Mouse (Mus musculus): ENCODE measurements around the gene Egfl8. TPM values are rescaled to one million over a fixed set of nuclear protein-coding genes. Genes with fewer than 3 reads are reported as not detected.

Gene Egfl8
- polyA plus RNA-seq, 1 experiment from 2014 or later: 10.2 TPM

DNA sequence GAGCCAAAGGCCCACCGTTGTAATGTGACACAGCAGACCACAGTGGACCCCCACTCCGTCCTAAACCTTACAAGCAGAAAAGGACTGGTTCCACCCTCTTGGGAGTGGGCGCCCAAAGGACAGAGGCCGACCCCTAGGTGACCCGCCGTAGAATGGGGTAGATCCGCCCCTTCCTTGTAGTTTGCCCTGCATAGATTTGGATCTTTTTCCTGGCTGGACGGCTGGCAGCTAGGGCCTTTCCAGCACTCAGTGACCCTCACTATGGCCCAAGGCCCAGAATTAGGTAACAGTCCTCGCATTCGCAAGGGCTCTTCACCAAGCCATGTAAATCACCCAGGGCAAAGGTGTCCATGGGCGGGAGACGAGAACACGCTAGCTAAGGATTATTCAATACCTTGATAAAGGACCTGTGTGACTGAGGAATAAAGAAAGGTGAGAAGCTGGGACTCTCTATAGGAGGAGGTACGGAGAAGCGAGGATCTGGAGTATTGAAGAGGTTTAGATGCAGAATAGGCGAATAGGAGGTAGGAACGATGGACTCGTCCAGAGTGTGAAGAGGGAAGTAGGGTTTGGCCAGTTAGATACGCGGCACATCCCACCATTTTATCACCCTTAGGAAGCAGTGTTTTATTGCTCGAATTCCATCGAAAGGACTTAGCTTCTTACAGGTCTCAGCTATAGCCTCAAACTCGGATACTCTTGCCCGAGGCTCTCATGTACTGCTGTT is 11.1 kb downstream of the Egfl8 start:
- ATAC-seq (ENCODE audit: insufficient number of reproducible peaks, insufficient read depth, low FRiP score, low TSS enrichment, low read depth): no peak
- Histone ChIP-seq H3K9me3 (no peaks in the 10 kb centered on the region), H3K4me2 (peak overlapping the region; percentile 95), H3K4me1 (peaks cover 41% of the 10 kb centered on the region), H3K36me3 (peaks cover 29% of the 10 kb centered on the region), H3K27me3 (no peaks in the 10 kb centered on the region), H3K9ac (peak overlapping the region; percentile 92), H3K4me3 (peak overlapping the region; percentile 90), H3K27ac (peak overlapping the region; percentile 89)
- 16% methylated on average over 24 of the region's 24 CpGs for WGBS

GRCm38 (mm10) chr17:34604061-34604508 is 11.7 kb downstream of the Egfl8 start, which contains the start of gene Agpat1:
Gene Agpat1 (plus strand): TSS chr17:34604262.
- Histone ChIP-seq H3K9me3 (no peaks in the 10 kb centered on the region), H3K9ac (peak within 1 kb of the TSS; percentile 92), H3K4me1 (peaks cover 41% of the 10 kb centered on the region), H3K27ac (peak within 1 kb of the TSS; percentile 89), H3K36me3 (peaks cover 30% of the 10 kb centered on the region), H3K4me2 (peak within 1 kb of the TSS; percentile 95), H3K27me3 (no peaks in the 10 kb centered on the region), H3K4me3 (peak within 1 kb of the TSS; percentile 90)
- peak; percentile 84 for ATAC-seq (ENCODE audit: insufficient number of reproducible peaks, insufficient read depth, low FRiP score, low TSS enrichment, low read depth)
- under 1% methylated on average over 35 of the region's 35 CpGs for WGBS

DNA sequence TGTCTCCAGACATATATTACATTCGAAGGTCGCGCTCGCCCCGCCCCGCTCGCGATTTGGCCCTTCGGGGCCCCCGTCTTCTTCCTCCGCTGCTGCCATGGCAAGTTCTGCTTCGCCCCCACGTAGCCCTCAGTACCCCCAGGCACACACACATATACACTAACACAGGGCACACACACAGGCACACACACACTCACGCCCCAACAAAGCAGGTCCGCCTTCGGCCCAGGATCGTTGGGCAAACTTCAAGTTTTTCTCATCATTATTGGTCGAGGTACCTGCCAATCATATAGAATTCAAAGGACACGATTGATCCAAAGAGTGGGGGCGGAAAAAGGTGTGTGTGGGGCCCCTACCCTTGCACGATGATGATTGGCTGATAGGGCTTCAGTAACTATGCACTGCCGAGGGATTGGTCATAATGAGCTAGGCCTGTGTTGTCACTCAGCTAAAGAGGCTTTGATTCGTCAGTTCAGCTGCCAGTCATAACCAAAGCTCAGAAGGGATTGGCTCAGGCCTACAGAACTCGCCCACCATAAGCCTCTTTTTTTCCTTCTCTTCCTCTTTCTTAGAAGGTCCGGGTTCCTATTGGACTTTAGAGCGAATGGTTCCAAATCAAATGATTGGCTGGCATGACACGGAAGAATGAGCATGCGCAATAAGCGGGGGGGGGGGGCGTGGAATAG is 12.3 kb downstream of the Egfl8 start, which contains the start of gene Rnf5:
Gene Rnf5 (minus strand): TSS at position 316 of the 686 bp plus-strand sequence.
- peak within 1 kb of the TSS; percentile 90 for H3K4me3 ChIP-seq
- peak within 1 kb of the TSS; percentile 92 for H3K9ac ChIP-seq
- under 1% methylated on average over 30 of the region's 30 CpGs for WGBS
- no peaks in the 10 kb centered on the region for H3K27me3 ChIP-seq
- peak within 1 kb of the TSS; percentile 89 for H3K27ac ChIP-seq
- peaks cover 39% of the 10 kb centered on the region for H3K4me1 ChIP-seq
- H3K4me2 ChIP-seq: peak within 1 kb of the TSS; percentile 95
- H3K9me3 ChIP-seq: no peaks in the 10 kb centered on the region
- peaks cover 33% of the 10 kb centered on the region for H3K36me3 ChIP-seq
- peak; percentile 96 for ATAC-seq (ENCODE audit: insufficient number of reproducible peaks, insufficient read depth, low FRiP score, low TSS enrichment, low read depth)

DNA sequence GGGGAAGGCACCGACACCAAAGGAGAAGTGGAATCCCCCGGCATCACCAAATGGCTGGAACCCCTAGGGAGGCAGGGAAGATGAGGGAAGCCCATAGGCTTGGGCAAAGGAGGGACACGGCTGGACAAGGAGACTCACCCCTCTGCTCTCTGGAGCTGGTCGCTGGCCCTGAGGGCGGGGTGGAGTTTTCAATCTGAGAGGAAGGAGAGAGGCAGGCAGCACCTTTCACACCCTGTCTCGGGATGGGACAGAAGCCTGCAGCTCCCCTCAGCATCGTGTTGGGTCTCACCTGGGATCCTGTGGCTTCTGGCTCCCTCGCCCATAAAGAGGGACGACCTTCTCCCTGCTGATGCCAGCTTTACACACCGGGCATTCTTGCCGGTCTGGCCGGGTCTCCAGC is 14.0 kb downstream of the Egfl8 start:
- no peak for ATAC-seq (ENCODE audit: insufficient number of reproducible peaks, insufficient read depth, low FRiP score, low TSS enrichment, low read depth)
- no peaks in the 10 kb centered on the region for H3K9me3 ChIP-seq
- 82% methylated on average over 12 of the region's 12 CpGs for WGBS
- no peak overlapping the region for H3K27ac ChIP-seq
- H3K4me1 ChIP-seq: peaks cover 40% of the 10 kb centered on the region
- H3K4me3 ChIP-seq: peak overlapping the region; percentile 90; the same call in 1 of the 2 replicates
- H3K4me2 ChIP-seq: peak overlapping the region; percentile 86; the same call in 1 of the 2 replicates
- H3K27me3 ChIP-seq: no peaks in the 10 kb centered on the region
- peaks cover 30% of the 10 kb centered on the region for H3K36me3 ChIP-seq
- H3K9ac ChIP-seq: no peak overlapping the region

DNA sequence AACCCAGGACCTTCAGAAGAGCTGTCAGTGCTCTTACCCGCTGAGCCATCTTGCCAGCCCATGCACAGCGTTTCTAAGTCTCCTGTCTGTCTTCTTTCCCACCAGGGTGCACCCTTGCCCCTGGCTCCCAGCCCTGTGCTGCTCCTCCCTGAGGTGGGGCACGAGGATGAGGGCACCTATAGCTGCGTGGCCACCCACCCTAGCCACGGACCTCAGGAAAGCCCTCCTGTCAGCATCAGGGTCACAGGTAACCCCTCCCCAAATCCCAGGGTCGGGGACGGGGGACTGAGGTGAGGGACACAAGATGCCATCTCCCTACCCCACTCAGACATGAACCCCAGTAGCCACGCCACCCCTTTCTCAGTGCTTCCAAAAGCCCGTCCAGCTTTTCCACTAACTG is 15.9 kb downstream of the Egfl8 start:
- Histone ChIP-seq H3K9me3 (no peaks in the 10 kb centered on the region), H3K27ac (no peak overlapping the region), H3K4me2 (no peak overlapping the region), H3K9ac (no peak overlapping the region), H3K4me1 (peaks cover 48% of the 10 kb centered on the region), H3K4me3 (no peak overlapping the region), H3K36me3 (peaks cover 47% of the 10 kb centered on the region), H3K27me3 (no peaks in the 10 kb centered on the region)
- ATAC-seq (ENCODE audit: insufficient number of reproducible peaks, insufficient read depth, low FRiP score, low TSS enrichment, low read depth): no peak
- WGBS: 78% methylated on average over 9 of the region's 9 CpGs

GRCm38 (mm10) chr17:34597566-34598095 is 18.1 kb downstream of the Egfl8 start, which contains the start of gene Ager:
Gene Ager (plus strand): TSS chr17:34597862.
- Histone ChIP-seq H3K4me3 (no peak within 1 kb of the TSS), H3K9me3 (no peaks in the 10 kb centered on the region), H3K9ac (peak within 1 kb of the TSS; percentile 44; the same call in 1 of the 2 replicates), H3K27ac (peak within 1 kb of the TSS; percentile 7), H3K27me3 (no peaks in the 10 kb centered on the region), H3K4me2 (peak within 1 kb of the TSS; percentile 9; the same call in 1 of the 2 replicates), H3K4me1 (peaks cover 57% of the 10 kb centered on the region), H3K36me3 (peaks cover 57% of the 10 kb centered on the region)
- no peak for ATAC-seq (ENCODE audit: insufficient number of reproducible peaks, insufficient read depth, low FRiP score, low TSS enrichment, low read depth)
- WGBS: 12% methylated on average over 6 of the region's 6 CpGs

GRCm38 (mm10) chr17:34596098-34596497 is 19.7 kb downstream of the Egfl8 start:
- 70% methylated on average over 8 of the region's 8 CpGs for WGBS
- no peak for ATAC-seq (ENCODE audit: insufficient number of reproducible peaks, insufficient read depth, low FRiP score, low TSS enrichment, low read depth)
- H3K36me3 ChIP-seq: peaks cover 46% of the 10 kb centered on the region
- peaks cover 56% of the 10 kb centered on the region for H3K4me1 ChIP-seq
- no peak overlapping the region for H3K27ac ChIP-seq
- H3K9me3 ChIP-seq: no peaks in the 10 kb centered on the region
- H3K9ac ChIP-seq: no peak overlapping the region
- H3K4me3 ChIP-seq: no peak overlapping the region
- H3K27me3 ChIP-seq: no peaks in the 10 kb centered on the region
- H3K4me2 ChIP-seq: no peak overlapping the region

- Histone ChIP-seq H3K9ac (peak overlapping the region; percentile 97), H3K36me3 (peaks cover 30% of the 10 kb centered on the region), H3K4me2 (peak overlapping the region; percentile 96), H3K4me1 (peaks cover 76% of the 10 kb centered on the region), H3K27ac (peak overlapping the region; percentile 99; the same call in 1 of the 2 replicates), H3K9me3 (no peaks in the 10 kb centered on the region), H3K27me3 (no peaks in the 10 kb centered on the region), H3K4me3 (peak overlapping the region; percentile 86)
- 39% methylated on average over 31 of the region's 34 CpGs for WGBS
- no peak for ATAC-seq (ENCODE audit: insufficient number of reproducible peaks, insufficient read depth, low FRiP score, low TSS enrichment, low read depth)
Measured at GRCm38 (mm10) chr17:34593752-34594525, 21.8 kb downstream of the Egfl8 start.

DNA sequence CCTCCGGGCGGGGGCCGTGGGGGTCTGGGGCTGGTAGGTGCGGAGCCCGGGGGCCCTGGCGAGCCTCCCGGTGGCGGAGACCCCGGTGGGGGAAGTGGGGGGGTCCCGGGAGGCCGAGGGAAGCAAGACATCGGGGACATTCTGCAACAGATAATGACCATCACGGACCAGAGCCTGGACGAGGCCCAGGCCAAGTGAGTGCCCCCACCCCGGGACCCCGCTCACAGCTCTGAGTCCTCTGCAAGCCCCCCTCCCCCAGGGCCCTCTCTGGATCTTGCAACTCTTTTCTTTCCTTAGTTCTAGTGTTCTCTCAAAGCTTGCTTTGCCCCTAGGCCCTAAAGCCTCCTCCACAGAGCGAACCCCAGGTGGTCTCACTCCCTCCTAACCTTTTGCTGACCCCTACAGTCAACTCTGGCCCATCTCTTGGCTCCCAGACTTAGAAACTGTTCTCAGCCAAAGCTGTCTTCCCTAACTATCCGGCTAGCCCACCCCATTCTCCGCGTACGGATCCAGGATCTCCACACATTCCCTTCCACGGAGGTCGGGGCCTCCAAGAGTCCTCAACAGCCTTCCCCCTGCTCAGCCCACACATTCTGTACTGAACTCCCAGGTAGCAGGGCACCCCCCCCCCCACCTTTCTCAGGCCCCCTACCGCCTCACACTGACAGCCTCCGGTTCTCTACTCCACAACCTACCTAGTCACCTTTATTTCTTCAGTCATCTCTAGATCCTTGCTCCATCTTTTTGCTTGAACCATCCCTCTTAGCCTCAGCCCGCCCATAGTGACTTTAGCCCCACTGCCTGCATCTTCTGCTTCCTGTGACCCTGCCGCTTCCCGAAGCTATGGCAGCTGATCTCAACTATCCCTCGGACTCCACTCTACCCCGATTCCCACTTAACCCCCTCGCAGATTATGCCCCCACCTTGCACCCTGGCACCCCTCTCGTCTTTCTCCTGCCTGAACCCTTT is 22.9 kb downstream of the Egfl8 start:
- H3K4me2 ChIP-seq: peak overlapping the region; percentile 96
- peaks cover 78% of the 10 kb centered on the region for H3K4me1 ChIP-seq
- H3K4me3 ChIP-seq: peak overlapping the region; percentile 86
- peak overlapping the region; percentile 97 for H3K9ac ChIP-seq
- H3K9me3 ChIP-seq: no peaks in the 10 kb centered on the region
- WGBS: under 1% methylated on average over 32 of the region's 32 CpGs
- H3K27ac ChIP-seq: peak overlapping the region; percentile 99
- peaks cover 28% of the 10 kb centered on the region for H3K36me3 ChIP-seq
- H3K27me3 ChIP-seq: no peaks in the 10 kb centered on the region
- ATAC-seq (ENCODE audit: insufficient number of reproducible peaks, insufficient read depth, low FRiP score, low TSS enrichment, low read depth): no peak

DNA sequence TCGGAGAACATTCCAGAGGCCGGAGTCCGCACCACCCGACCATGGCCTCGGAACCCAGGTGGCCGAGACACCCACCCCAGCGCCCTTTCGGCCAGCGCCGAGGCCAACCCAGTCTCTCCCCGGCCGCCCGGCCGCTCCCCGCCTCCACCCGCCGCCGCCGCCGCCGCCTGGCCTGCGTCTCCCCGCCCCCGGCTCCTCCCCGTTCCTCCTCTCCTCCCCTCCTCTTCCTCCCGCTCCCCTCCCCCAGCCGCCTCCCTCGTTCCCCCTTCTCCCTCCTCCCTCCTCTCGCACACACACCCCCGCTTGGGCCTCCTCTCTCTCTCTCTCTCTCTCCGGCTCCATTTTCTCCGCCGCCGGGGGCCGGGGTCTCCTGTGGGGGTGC is 23.8 kb downstream of the Egfl8 start:
- H3K27ac ChIP-seq: peak overlapping the region; percentile 99
- peaks cover 72% of the 10 kb centered on the region for H3K4me1 ChIP-seq
- ATAC-seq (ENCODE audit: insufficient number of reproducible peaks, insufficient read depth, low FRiP score, low TSS enrichment, low read depth): peak; percentile 23; the same call in 1 of the 2 replicates
- peak overlapping the region; percentile 97 for H3K9ac ChIP-seq
- 1% methylated on average over 20 of the region's 35 CpGs for WGBS
- no peaks in the 10 kb centered on the region for H3K27me3 ChIP-seq
- peaks cover 28% of the 10 kb centered on the region for H3K36me3 ChIP-seq
- H3K4me3 ChIP-seq: peak overlapping the region; percentile 86
- peak overlapping the region; percentile 96 for H3K4me2 ChIP-seq
- no peaks in the 10 kb centered on the region for H3K9me3 ChIP-seq

Measured in embryonic facial prominence, embryonic 13.5 days (tissue).